Mouse (Mus musculus): ENCODE data around the gene Dock3. TPM values are rescaled to one million over a fixed set of nuclear protein-coding genes. Genes with fewer than 3 reads are reported as not detected.

The Dock3 gene
- total and polyA plus RNA-seq, 2 experiments from 2014 or later, result 21.6 to 52.4 TPM

DNA sequence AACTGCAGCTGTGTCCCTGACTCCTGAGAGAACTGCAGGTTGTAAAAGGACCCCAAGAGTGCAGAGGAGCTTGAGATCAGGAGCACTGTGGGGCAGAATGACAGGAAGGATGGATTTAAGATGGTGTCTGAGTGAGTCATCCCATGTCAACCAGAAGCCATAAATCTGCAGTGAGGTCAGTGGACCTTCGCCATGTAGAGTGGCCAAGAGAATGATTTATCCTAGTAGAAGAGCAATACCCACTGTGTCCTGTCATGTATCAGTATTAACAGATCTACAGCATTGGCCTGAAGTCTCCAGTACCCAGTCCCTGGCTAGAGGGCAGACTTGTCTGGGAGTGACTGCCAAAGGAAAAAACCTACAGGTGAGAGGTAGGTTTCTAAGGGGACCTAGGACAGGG is 332.8 kb downstream of the Dock3 start:
- TF ChIP-seq CTCF (IDR thresholded peaks at IDR 0.05; ENCODE audit: low read depth), result no peak
- DNase-seq (ENCODE audit: low spot score), result no peak
- ATAC-seq, result no peak
- Histone ChIP-seq H3K9ac (replicated peaks; ENCODE audit: low read length) (no peak overlapping the region), H3K27me3 (ENCODE audit: insufficient read depth, low read length) (no peaks in the 10 kb centered on the region), H3K27ac (no peak overlapping the region), H3K4me3 (ENCODE audit: low read length) (no peak overlapping the region), H3K4me2 (ENCODE audit: low read depth, low read length) (no peak overlapping the region), H3K9me3 (ENCODE audit: low read length) (no peaks in the 10 kb centered on the region), H3K4me1 (ENCODE audit: insufficient read depth, low read length) (no peaks in the 10 kb centered on the region), H3K36me3 (ENCODE audit: insufficient read depth, low read length) (peaks cover 39% of the 10 kb centered on the region)
- 90% methylated on average over 1 of the region's 1 CpGs for WGBS

DNA sequence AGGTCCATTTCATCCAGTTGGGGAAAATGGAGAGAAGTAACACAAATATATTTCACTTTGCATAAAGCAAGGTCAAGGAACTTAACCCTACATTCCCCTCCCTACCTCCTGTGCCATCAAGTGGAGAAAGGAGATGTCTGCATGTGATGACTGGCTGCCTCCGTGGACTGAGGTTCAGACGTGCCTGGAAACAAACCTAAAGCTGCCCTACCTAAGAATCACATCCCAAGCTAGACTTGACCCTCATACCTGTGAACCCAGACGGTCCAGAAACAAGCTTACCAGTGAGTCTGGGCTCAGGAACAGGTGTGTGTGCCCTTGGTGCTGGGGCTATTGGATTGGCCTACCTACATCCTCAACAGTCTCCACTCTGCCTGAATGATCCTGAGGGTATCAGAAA is 338.4 kb downstream of the Dock3 start:
- no peak for ATAC-seq
- peaks cover 11% of the 10 kb centered on the region; the same call in 1 of the 2 replicates for H3K4me1 ChIP-seq (ENCODE audit: insufficient read depth, low read length)
- WGBS, result 57% methylated on average over 3 of the region's 3 CpGs
- H3K4me3 ChIP-seq (ENCODE audit: low read length), result no peak overlapping the region
- no peak overlapping the region for H3K9ac ChIP-seq (replicated peaks; ENCODE audit: low read length)
- H3K36me3 ChIP-seq (ENCODE audit: insufficient read depth, low read length), result peaks cover 46% of the 10 kb centered on the region
- DNase-seq (ENCODE audit: low spot score), result no peak
- no peaks in the 10 kb centered on the region for H3K27me3 ChIP-seq (ENCODE audit: insufficient read depth, low read length)
- H3K27ac ChIP-seq, result no peak overlapping the region
- no peak overlapping the region; the same call in 1 of the 2 replicates for H3K4me2 ChIP-seq (ENCODE audit: low read depth, low read length)
- TF ChIP-seq CTCF (IDR thresholded peaks at IDR 0.05; ENCODE audit: low read depth), result no peak
- H3K9me3 ChIP-seq (ENCODE audit: low read length), result no peaks in the 10 kb centered on the region

DNA sequence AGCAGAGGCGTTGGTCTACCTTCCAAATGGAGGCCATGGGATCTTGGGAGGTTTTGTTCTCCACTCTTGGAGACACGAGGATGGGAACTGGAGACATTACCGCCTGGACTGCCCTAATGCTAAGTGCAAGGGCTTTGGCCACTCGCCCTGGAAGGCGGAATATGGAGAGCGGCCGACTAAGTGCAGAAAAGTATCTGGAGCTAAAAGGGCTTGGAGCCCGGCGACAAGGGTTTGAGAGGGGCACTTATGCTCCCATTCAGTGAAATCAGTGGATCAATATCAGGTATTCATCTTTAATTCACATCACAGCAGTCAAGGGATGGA is 339.2 kb downstream of the Dock3 start:
- H3K36me3 ChIP-seq (ENCODE audit: insufficient read depth, low read length), result peaks cover 50% of the 10 kb centered on the region
- peak overlapping the region; percentile 79 for H3K4me2 ChIP-seq (ENCODE audit: low read depth, low read length)
- H3K9ac ChIP-seq (replicated peaks; ENCODE audit: low read length), result peak overlapping the region; percentile 84
- DNase-seq (ENCODE audit: low spot score) (no peak), ATAC-seq (no peak)
- H3K27ac ChIP-seq, result peak overlapping the region; percentile 87
- no peaks in the 10 kb centered on the region for H3K9me3 ChIP-seq (ENCODE audit: low read length)
- H3K4me1 ChIP-seq (ENCODE audit: insufficient read depth, low read length), result peaks cover 11% of the 10 kb centered on the region; the same call in 1 of the 2 replicates
- H3K4me3 ChIP-seq (ENCODE audit: low read length), result peak overlapping the region; percentile 81
- no peak for TF ChIP-seq CTCF (IDR thresholded peaks at IDR 0.05; ENCODE audit: low read depth)
- no peaks in the 10 kb centered on the region for H3K27me3 ChIP-seq (ENCODE audit: insufficient read depth, low read length)
- 1% methylated on average over 9 of the region's 9 CpGs for WGBS

DNA sequence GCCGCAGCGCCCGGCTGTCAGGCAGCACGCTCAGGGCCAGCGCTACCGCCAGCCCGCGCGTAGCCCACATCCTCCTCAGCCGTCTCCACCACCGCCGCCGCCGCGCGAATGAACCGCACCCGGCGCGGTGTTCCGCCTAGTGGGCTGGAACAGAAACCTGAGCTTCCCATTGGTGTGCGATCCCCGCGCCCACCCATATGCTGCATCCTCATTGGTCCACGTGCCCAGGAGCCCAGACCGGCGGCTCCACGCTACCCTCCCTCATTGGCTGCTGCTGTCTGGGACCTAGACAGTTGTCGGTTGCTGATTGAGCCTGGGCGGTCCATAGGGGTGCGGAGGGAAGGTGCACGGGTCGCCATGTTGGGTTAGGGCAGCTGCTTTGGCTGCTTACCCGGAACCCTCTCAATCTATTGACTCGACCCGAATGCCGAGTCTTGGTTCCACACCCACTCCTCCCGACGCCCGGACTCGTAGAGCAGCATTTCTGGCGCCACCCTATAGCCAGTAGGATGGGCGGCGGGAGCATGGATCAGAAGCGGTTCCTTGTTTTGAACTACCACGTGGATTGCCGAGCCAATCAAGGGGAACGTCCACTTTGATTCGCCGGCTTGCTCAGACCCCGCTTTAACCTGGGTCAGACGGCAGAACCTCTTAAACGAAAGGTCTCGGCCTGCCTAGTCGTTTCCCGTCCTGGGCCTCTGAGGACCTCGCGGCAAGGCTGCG is 339.7 kb downstream of the Dock3 start, which contains the start of gene Manf:
Gene Manf, minus strand, starts transcription at position 151 of the 723 bp plus-strand sequence.
- peak; percentile 46 for TF ChIP-seq CTCF (IDR thresholded peaks at IDR 0.05; ENCODE audit: low read depth)
- H3K4me3 ChIP-seq (ENCODE audit: low read length), result peak within 1 kb of the TSS; percentile 81
- ATAC-seq, result peak; percentile 99
- H3K4me2 ChIP-seq (ENCODE audit: low read depth, low read length), result peak within 1 kb of the TSS; percentile 87
- peaks cover 11% of the 10 kb centered on the region; the same call in 1 of the 2 replicates for H3K4me1 ChIP-seq (ENCODE audit: insufficient read depth, low read length)
- H3K27me3 ChIP-seq (ENCODE audit: insufficient read depth, low read length), result no peaks in the 10 kb centered on the region
- WGBS, result under 1% methylated on average over 59 of the region's 59 CpGs
- DNase-seq (ENCODE audit: low spot score), result peak; percentile 98
- H3K36me3 ChIP-seq (ENCODE audit: insufficient read depth, low read length), result peaks cover 47% of the 10 kb centered on the region
- H3K9me3 ChIP-seq (ENCODE audit: low read length), result no peaks in the 10 kb centered on the region
- H3K27ac ChIP-seq, result peak within 1 kb of the TSS; percentile 91
- peak within 1 kb of the TSS; percentile 84 for H3K9ac ChIP-seq (replicated peaks; ENCODE audit: low read length)

DNA sequence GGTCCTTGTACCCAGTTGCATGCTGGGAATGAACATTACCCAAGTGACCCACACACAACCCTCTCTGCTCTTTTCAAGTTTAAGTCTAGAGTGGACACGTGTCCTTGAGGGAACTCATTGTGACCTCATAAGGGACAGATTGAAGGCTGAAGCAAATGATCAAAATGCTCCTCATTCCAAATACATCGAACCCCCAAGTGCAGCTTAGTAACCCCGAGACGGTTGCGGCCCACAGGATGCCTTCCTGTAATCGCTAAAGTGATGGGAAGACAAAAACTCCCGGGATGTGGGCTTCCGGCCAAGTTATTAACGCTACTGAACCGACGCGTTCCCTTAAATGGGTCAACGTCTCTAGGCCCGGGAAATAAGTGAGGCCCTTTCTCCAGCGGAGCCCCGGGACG is 340.4 kb downstream of the Dock3 start:
- TF ChIP-seq CTCF (IDR thresholded peaks at IDR 0.05; ENCODE audit: low read depth), result no peak
- Histone ChIP-seq H3K4me2 (ENCODE audit: low read depth, low read length) (peak overlapping the region; percentile 87), H3K27me3 (ENCODE audit: insufficient read depth, low read length) (no peaks in the 10 kb centered on the region), H3K9me3 (ENCODE audit: low read length) (no peaks in the 10 kb centered on the region), H3K27ac (peak overlapping the region; percentile 91), H3K4me1 (ENCODE audit: insufficient read depth, low read length) (peaks cover 11% of the 10 kb centered on the region; the same call in 1 of the 2 replicates), H3K36me3 (ENCODE audit: insufficient read depth, low read length) (peaks cover 40% of the 10 kb centered on the region), H3K4me3 (ENCODE audit: low read length) (peak overlapping the region; percentile 81), H3K9ac (replicated peaks; ENCODE audit: low read length) (peak overlapping the region; percentile 84)
- DNase-seq (ENCODE audit: low spot score) (peak; percentile 35), ATAC-seq (no peak)
- 0% methylated on average over 17 of the region's 17 CpGs for WGBS

DNA sequence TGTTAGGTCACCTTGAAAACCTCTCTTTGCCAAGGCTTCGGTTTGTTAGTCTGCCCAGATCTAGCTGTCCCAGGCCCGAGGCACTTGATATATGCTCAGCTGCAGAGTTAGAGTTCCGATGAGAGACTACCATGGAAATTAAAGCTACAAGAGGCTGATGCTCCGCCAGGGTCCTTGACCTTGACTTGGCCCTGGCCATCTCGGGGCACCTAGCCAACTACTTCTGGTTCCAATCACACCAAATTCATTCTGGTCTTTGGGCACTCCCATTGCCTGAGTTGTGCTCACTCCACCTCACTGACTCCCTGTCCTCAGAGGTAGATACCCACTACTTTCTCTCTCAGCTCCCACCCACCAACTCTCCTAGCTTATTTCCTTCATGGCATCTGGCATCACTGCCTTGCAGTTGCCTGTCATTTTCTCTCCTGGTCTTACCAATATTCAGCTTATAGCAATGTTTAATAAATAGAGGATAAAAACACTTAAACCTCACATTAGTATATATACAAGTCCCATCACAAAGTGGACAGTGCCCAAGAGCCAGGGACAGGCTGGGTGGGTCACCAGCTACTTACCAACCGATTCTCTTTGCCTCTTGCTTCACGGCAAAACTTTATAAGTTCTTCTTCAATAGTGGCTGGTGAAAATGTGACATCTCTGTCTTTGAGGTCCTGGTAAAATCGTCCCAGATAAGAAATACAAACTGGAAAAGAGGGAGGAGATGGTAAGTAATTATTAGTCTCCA is 341.0 kb downstream of the Dock3 start:
- H3K9ac ChIP-seq (replicated peaks; ENCODE audit: low read length), result peak overlapping the region; percentile 84
- DNase-seq (ENCODE audit: low spot score), result no peak
- peaks cover 11% of the 10 kb centered on the region; the same call in 1 of the 2 replicates for H3K4me1 ChIP-seq (ENCODE audit: insufficient read depth, low read length)
- H3K9me3 ChIP-seq (ENCODE audit: low read length), result no peaks in the 10 kb centered on the region
- peaks cover 36% of the 10 kb centered on the region for H3K36me3 ChIP-seq (ENCODE audit: insufficient read depth, low read length)
- peak overlapping the region; percentile 87 for H3K4me2 ChIP-seq (ENCODE audit: low read depth, low read length)
- WGBS, result 64% methylated on average over 8 of the region's 8 CpGs
- ATAC-seq, result no peak
- no peak for TF ChIP-seq CTCF (IDR thresholded peaks at IDR 0.05; ENCODE audit: low read depth)
- H3K27me3 ChIP-seq (ENCODE audit: insufficient read depth, low read length), result no peaks in the 10 kb centered on the region
- peak overlapping the region; percentile 81 for H3K4me3 ChIP-seq (ENCODE audit: low read length)
- H3K27ac ChIP-seq, result no peak overlapping the region
